Mouse (Mus musculus) lung, postnatal 0 days (tissue): ENCODE data around the gene Hist3h2a. TPM values are rescaled to one million over a fixed set of nuclear protein-coding genes. Genes with fewer than 3 reads are reported as not detected.

Experiments
- ATAC-seq: fragments of 200-750 bp; cut with Nextera tagmentation; 2 replicates; pipeline ENCODE4 v1.8.0; 2017; ENCODE audit warnings: moderate library complexity
- DNase-seq: peaks from one replicate; pipeline ENCODE4 v3.0.0-alpha.2; 2016; ENCODE audit warnings: low spot score
- H3K27ac ChIP-seq: fragments of 300-500 bp; sonication (generic); 2 replicates; pipeline ENCODE4 v1.5.1; 2014; ENCODE audit warnings: antibody characterized with exemption, mild to moderate bottlenecking, low read length, mixed read lengths
- H3K27me3 ChIP-seq: fragments of 300-500 bp; sonication (generic); replicated peaks from 2 replicates; pipeline ENCODE4 v1.6.1; 2014; ENCODE audit warnings: low read length, mixed read lengths; ENCODE audit not compliant: insufficient read depth
- H3K36me3 ChIP-seq: fragments of 300-500 bp; sonication (generic); 2 replicates; pipeline ENCODE4 v1.6.1; 2014; ENCODE audit warnings: low read length, mixed read lengths; ENCODE audit not compliant: insufficient read depth
- H3K4me1 ChIP-seq: fragments of 300-500 bp; sonication (generic); 2 replicates; pipeline ENCODE4 v1.6.1; 2014; ENCODE audit warnings: antibody characterized with exemption, low read depth, low read length, mixed read lengths; ENCODE audit not compliant: insufficient read depth
- H3K4me2 ChIP-seq: fragments of 300-500 bp; sonication (generic); replicated peaks from 2 replicates; pipeline ENCODE4 v1.6.1; 2014; ENCODE audit warnings: low read depth, mild to moderate bottlenecking, low read length, moderate library complexity, mixed read lengths
- H3K4me3 ChIP-seq: fragments of 300-500 bp; sonication (generic); 2 replicates; pipeline ENCODE4 v1.5.1; 2014; ENCODE audit warnings: low read depth, low read length
- H3K9ac ChIP-seq: fragments of 300-500 bp; sonication (generic); replicated peaks from 2 replicates; pipeline ENCODE4 v1.6.1; 2014; ENCODE audit warnings: low read depth, mild to moderate bottlenecking
- H3K9me3 ChIP-seq: fragments of 300-500 bp; sonication (generic); 2 replicates; pipeline ENCODE4 v1.6.1; 2016; ENCODE audit warnings: low read length, mixed read lengths
- CTCF ChIP-seq: IDR thresholded peaks from 2 replicates; pipeline ENCODE4 v1.5.1; 2016; ENCODE audit warnings: antibody characterized with exemption, mild to moderate bottlenecking
- EP300 ChIP-seq: IDR thresholded peaks from 2 replicates; pipeline ENCODE4 v1.6.1; 2016; ENCODE audit warnings: antibody characterized with exemption, mild to moderate bottlenecking, control low read depth
- WGBS: fragments of 180-500 bp; shearing (Covaris S2); extraction: QIAGEN DNeasy Blood & Tissue Kit; methylation state at CpG from one replicate; pipeline ENCODE4 v1.1.7; 2014; 5-methylcytosine and 5-hydroxymethylcytosine counted together
- microRNA-seq: library from miRNA; unstranded; fragments of <30 nt; microRNA quantifications from one replicate; pipeline ENCODE4, GENCODE M21; 2016
- polyA plus RNA-seq: library from polyadenylated mRNA; unstranded; fragments of >200 nt; fragmentation: Nextera tagmentation; extraction: Ambion mirVana; gene quantifications from 2 replicates; pipeline ENCODE4 v1.2.1, GENCODE M21; 2015

Hist3h2a gene
- polyA plus RNA-seq, 1 experiment from 2014 or later, result 21.6 TPM

- DNase-seq (no peak), ATAC-seq (no peak)
- no peaks in the 10 kb centered on the region for H3K4me1 ChIP-seq
- H3K4me3 ChIP-seq, result no peak overlapping the region
- no peak overlapping the region for H3K9ac ChIP-seq
- H3K4me2 ChIP-seq, result no peak overlapping the region
- 39% methylated on average over 12 of the region's 12 CpGs for WGBS
- H3K36me3 ChIP-seq, result no peaks in the 10 kb centered on the region
- no peaks in the 10 kb centered on the region for H3K9me3 ChIP-seq
- H3K27me3 ChIP-seq, result peaks cover 4% of the 10 kb centered on the region; the same call in 1 of the 2 replicates
- TF ChIP-seq CTCF (no peak), EP300 (no peak)
- H3K27ac ChIP-seq, result no peak overlapping the region
Measured at GRCm38 (mm10) chr11:58995807-58996370, 41.4 kb downstream of the Hist3h2a start.

GRCm38 (mm10) chr11:58997541-58997940 is 43.1 kb downstream of the Hist3h2a start:
- TF ChIP-seq EP300 (no peak), CTCF (no peak)
- Histone ChIP-seq H3K9ac (no peak overlapping the region), H3K4me1 (no peaks in the 10 kb centered on the region), H3K4me3 (no peak overlapping the region), H3K9me3 (no peaks in the 10 kb centered on the region), H3K36me3 (no peaks in the 10 kb centered on the region), H3K4me2 (no peak overlapping the region), H3K27me3 (peaks cover 4% of the 10 kb centered on the region; the same call in 1 of the 2 replicates), H3K27ac (no peak overlapping the region)
- 61% methylated on average over 5 of the region's 5 CpGs for WGBS
- ATAC-seq, result no peak
- DNase-seq, result no peak

GRCm38 (mm10) chr11:58999158-58999557 is 44.7 kb downstream of the Hist3h2a start:
- no peak for DNase-seq
- Histone ChIP-seq H3K4me1 (no peaks in the 10 kb centered on the region), H3K9me3 (no peaks in the 10 kb centered on the region), H3K9ac (no peak overlapping the region), H3K4me2 (no peak overlapping the region), H3K4me3 (no peak overlapping the region), H3K27me3 (peaks cover 4% of the 10 kb centered on the region; the same call in 1 of the 2 replicates), H3K36me3 (no peaks in the 10 kb centered on the region), H3K27ac (no peak overlapping the region)
- TF ChIP-seq EP300 (no peak), CTCF (no peak)
- ATAC-seq, result no peak
- 32% methylated on average over 10 of the region's 11 CpGs for WGBS

- WGBS, result 78% methylated on average over 6 of the region's 6 CpGs
- no peak for ATAC-seq
- TF ChIP-seq EP300 (no peak), CTCF (no peak)
- DNase-seq, result no peak
- Histone ChIP-seq H3K4me1 (no peaks in the 10 kb centered on the region), H3K4me3 (no peak overlapping the region), H3K9me3 (no peaks in the 10 kb centered on the region), H3K27me3 (peaks cover 3% of the 10 kb centered on the region; the same call in 1 of the 2 replicates), H3K9ac (no peak overlapping the region), H3K36me3 (no peaks in the 10 kb centered on the region), H3K27ac (no peak overlapping the region), H3K4me2 (no peak overlapping the region)
Measured at GRCm38 (mm10) chr11:58999830-59000229, 45.3 kb downstream of the Hist3h2a start.

GRCm38 (mm10) chr11:59000635-59001034 is 46.1 kb downstream of the Hist3h2a start:
- Histone ChIP-seq H3K36me3 (no peaks in the 10 kb centered on the region), H3K9me3 (no peaks in the 10 kb centered on the region), H3K9ac (no peak overlapping the region), H3K4me3 (no peak overlapping the region), H3K4me2 (no peak overlapping the region), H3K4me1 (no peaks in the 10 kb centered on the region), H3K27ac (no peak overlapping the region), H3K27me3 (no peaks in the 10 kb centered on the region; the same call in 1 of the 2 replicates)
- DNase-seq (no peak), ATAC-seq (no peak)
- WGBS, result 92% methylated on average over 21 of the region's 21 CpGs
- no peak for TF ChIP-seq EP300
- no peak for TF ChIP-seq CTCF

- DNase-seq, result no peak
- no peaks in the 10 kb centered on the region for H3K36me3 ChIP-seq
- no peak overlapping the region for H3K27ac ChIP-seq
- H3K9me3 ChIP-seq, result no peaks in the 10 kb centered on the region
- TF ChIP-seq CTCF (no peak), EP300 (no peak)
- no peaks in the 10 kb centered on the region for H3K27me3 ChIP-seq
- H3K4me3 ChIP-seq, result no peak overlapping the region
- no peak overlapping the region for H3K9ac ChIP-seq
- H3K4me2 ChIP-seq, result no peak overlapping the region
- ATAC-seq, result no peak
- no peaks in the 10 kb centered on the region for H3K4me1 ChIP-seq
- 58% methylated on average over 7 of the region's 7 CpGs for WGBS
Measured at GRCm38 (mm10) chr11:59002327-59003079, 48.0 kb downstream of the Hist3h2a start.

Small RNA genes within 50 kb of the gene (microRNA-seq; reads per million reads assigned to microRNA genes)
- not detected for gene Gm44313

Other genes starting within 250 kb of the Hist3h2a start
- not detected in 2 replicates for gene Olfr318, start 230.7 kb upstream of the Hist3h2a start, polyA plus RNA-seq
- gene Olfr317, start 215.5 kb upstream of the Hist3h2a start, polyA plus RNA-seq, result not detected in 2 replicates
- gene Olfr316, start 202.0 kb upstream of the Hist3h2a start, polyA plus RNA-seq, result not detected in 2 replicates
- gene Olfr315, start 181.5 kb upstream of the Hist3h2a start, polyA plus RNA-seq, result not detected in 2 replicates
- gene Olfr314, start 171.7 kb upstream of the Hist3h2a start, polyA plus RNA-seq, result not detected in 2 replicates
- 31.4 and 36.1 TPM in 2 replicates for gene Fam183b, start 152.7 kb upstream of the Hist3h2a start, polyA plus RNA-seq
- gene Olfr313, start 139.7 kb upstream of the Hist3h2a start, polyA plus RNA-seq, result not detected in 2 replicates
- gene Olfr312, start 125.4 kb upstream of the Hist3h2a start, polyA plus RNA-seq, result not detected in 2 replicates
- not detected in 2 replicates for gene Olfr311, start 115.4 kb upstream of the Hist3h2a start, polyA plus RNA-seq
- gene Gm12258, start 107.5 kb upstream of the Hist3h2a start, polyA plus RNA-seq, result 5.4 and 5.5 TPM in 2 replicates
- gene 2810021J22Rik, start 87.5 kb upstream of the Hist3h2a start, polyA plus RNA-seq, result 3.2 and 4.0 TPM in 2 replicates
- 2.4 and 2.8 TPM in 2 replicates for gene Zfp39, start 50.5 kb upstream of the Hist3h2a start, polyA plus RNA-seq
- gene Btnl10, start 36.8 kb upstream of the Hist3h2a start, polyA plus RNA-seq, result 0.05 and 0.12 TPM in 2 replicates
- 168 and 169 TPM in 2 replicates for gene Rnf187, start 15.8 kb upstream of the Hist3h2a start, polyA plus RNA-seq
- 2.6 TPM in 2 replicates for gene Hist3h2ba, start 5.8 kb upstream of the Hist3h2a start, polyA plus RNA-seq
- gene Trim17, start within 50 bp of the Hist3h2a start, polyA plus RNA-seq, result 0.62 and 0.83 TPM in 2 replicates
- 19.1 and 20.2 TPM in 2 replicates for gene Trim11, start 23.4 kb downstream of the Hist3h2a start, polyA plus RNA-seq
- gene Obscn, start 181.7 kb downstream of the Hist3h2a start, polyA plus RNA-seq, result 0.92 and 1.5 TPM in 2 replicates
- 3.1 and 3.9 TPM in 2 replicates for gene Iba57, start 209.1 kb downstream of the Hist3h2a start, polyA plus RNA-seq
- gene Gjc2, start 228.5 kb downstream of the Hist3h2a start, polyA plus RNA-seq, result 1.8 and 2.5 TPM in 2 replicates
- gene Guk1, start 237.5 kb downstream of the Hist3h2a start, polyA plus RNA-seq, result 151 and 168 TPM in 2 replicates
- gene Mrpl55, start 247.8 kb downstream of the Hist3h2a start, polyA plus RNA-seq, result 60.0 and 74.0 TPM in 2 replicates